In genomic region chr13:5803540-5804380, GRCm38 (mm10) we compare ENCODE assay signal across 8 mouse cellular contexts. TPM values are rescaled to one million over a fixed set of nuclear protein-coding genes. Genes with fewer than 3 reads are reported as not detected.
DNase-seq lines count a peak whose midpoint lies in the region; ATAC-seq and TF ChIP-seq lines count a peak whose summit lies in the region.

No protein-coding gene starts in this region.

- no peak overlapping the region for H3K4me3 ChIP-seq in forebrain, embryonic 10.5 days
- H3K4me3 ChIP-seq in forebrain, postnatal 0 days (ENCODE audit: low read depth, low read length), result no peak overlapping the region
- H3K4me3 ChIP-seq in forebrain, embryonic 16.5 days (replicated peaks; ENCODE audit: low read length), result no peak overlapping the region
- H3K4me3 ChIP-seq in lung, embryonic 15.5 days, result no peak overlapping the region

- H3K4me2 ChIP-seq in forebrain, postnatal 0 days (ENCODE audit: low read depth), result no peak overlapping the region
- H3K4me2 ChIP-seq in forebrain, embryonic 16.5 days (ENCODE audit: low read length), result no peak overlapping the region
- H3K4me2 ChIP-seq in lung, embryonic 15.5 days, result peak overlapping the region; percentile 29; the same call in 1 of the 2 replicates

- no peak overlapping the region for H3K9ac ChIP-seq in forebrain, postnatal 0 days
- no peak overlapping the region for H3K9ac ChIP-seq in forebrain, embryonic 16.5 days (replicated peaks; ENCODE audit: low read depth, low read length)
- no peak overlapping the region for H3K9ac ChIP-seq in lung, embryonic 15.5 days

- WGBS in forebrain, embryonic 10.5 days, result 19% methylated on average over 6 of the region's 6 CpGs
- WGBS in forebrain, postnatal 0 days, result 6% methylated on average over 6 of the region's 6 CpGs
- WGBS in forebrain, embryonic 16.5 days, result 6% methylated on average over 6 of the region's 6 CpGs
- WGBS in lung, embryonic 15.5 days, result 16% methylated on average over 6 of the region's 6 CpGs

- no peaks in the 10 kb centered on the region for H3K9me3 ChIP-seq in forebrain, embryonic 10.5 days
- no peaks in the 10 kb centered on the region for H3K9me3 ChIP-seq in forebrain, postnatal 0 days (ENCODE audit: low read length)
- no peaks in the 10 kb centered on the region for H3K9me3 ChIP-seq in forebrain, embryonic 16.5 days (ENCODE audit: control insufficient read depth, low read length)
- H3K9me3 ChIP-seq in lung, embryonic 15.5 days, result no peaks in the 10 kb centered on the region

- H3K27me3 ChIP-seq in forebrain, embryonic 10.5 days (ENCODE audit: poor library complexity, severe bottlenecking), result no peaks in the 10 kb centered on the region
- H3K27me3 ChIP-seq in forebrain, postnatal 0 days (ENCODE audit: insufficient read depth, low read length), result no peaks in the 10 kb centered on the region
- no peaks in the 10 kb centered on the region for H3K27me3 ChIP-seq in forebrain, embryonic 16.5 days (replicated peaks; ENCODE audit: control insufficient read depth, insufficient read depth, low read length)
- no peaks in the 10 kb centered on the region for H3K27me3 ChIP-seq in lung, embryonic 15.5 days

- no peaks in the 10 kb centered on the region for H3K36me3 ChIP-seq in forebrain, embryonic 10.5 days (replicated peaks)
- no peaks in the 10 kb centered on the region for H3K36me3 ChIP-seq in forebrain, postnatal 0 days (ENCODE audit: insufficient read depth)
- no peaks in the 10 kb centered on the region for H3K36me3 ChIP-seq in forebrain, embryonic 16.5 days (ENCODE audit: control insufficient read depth, insufficient read depth)
- no peaks in the 10 kb centered on the region for H3K36me3 ChIP-seq in lung, embryonic 15.5 days

- ATAC-seq in forebrain, postnatal 0 days, result no peak
- peak; percentile 17 for ATAC-seq in activated CD4-positive, CD25-positive, alpha-beta regulatory T cell, adult 4 months
- ATAC-seq in forebrain, embryonic 16.5 days, result peak; percentile 73
- ATAC-seq in inflammation-experienced regulatory T-cells, adult 6 months, result peak; percentile 27
- peak; percentile 76 for ATAC-seq in lung, embryonic 15.5 days (ENCODE audit: borderline replicate concordance, extremely low read depth, low FRiP score, low TSS enrichment)

- peaks cover 18% of the 10 kb centered on the region for H3K4me1 ChIP-seq in forebrain, embryonic 10.5 days
- H3K4me1 ChIP-seq in forebrain, postnatal 0 days (ENCODE audit: insufficient read depth), result no peaks in the 10 kb centered on the region
- no peaks in the 10 kb centered on the region for H3K4me1 ChIP-seq in forebrain, embryonic 16.5 days (replicated peaks; ENCODE audit: control insufficient read depth, insufficient read depth, low read length)
- H3K4me1 ChIP-seq in lung, embryonic 15.5 days, result peaks cover 29% of the 10 kb centered on the region

- TF ChIP-seq CTCF in forebrain, postnatal 0 days (IDR thresholded peaks at IDR 0.05; ENCODE audit: low read depth), result no peak

- H3K27ac ChIP-seq in forebrain, embryonic 10.5 days, result 0 out of 2 replicates have a peak overlapping the region, but pooled peaks have one; percentile 30
- no peak overlapping the region for H3K27ac ChIP-seq in forebrain, postnatal 0 days (ENCODE audit: low read depth, low read length)
- H3K27ac ChIP-seq in forebrain, embryonic 16.5 days (ENCODE audit: low read length), result no peak overlapping the region
- peak overlapping the region; percentile 88 for H3K27ac ChIP-seq in lung, embryonic 15.5 days

- DNase-seq in forebrain, embryonic 10.5 days (ENCODE audit: extremely low spot score, low spot score), result no peak
- no peak for DNase-seq in forebrain, postnatal 0 days
- DNase-seq in left cerebral cortex, adult 8-10 months (ENCODE audit: low spot score in 2 of 2), result no peak
- no peak for DNase-seq in right cerebral cortex, postnatal 10 days (ENCODE audit: low spot score in 2 of 2)

RNA-seq across cellular contexts. Expression of gene Klf6, which starts 57.5 kb away (rescaled TPM):
- 42.6 and 43.6 TPM in 2 replicates for polyA plus RNA-seq in forebrain, embryonic 10.5 days (2016; fragmentation: Nextera tagmentation; extraction: Ambion mirVana)
- 78.8 and 87.1 TPM in 2 replicates for total RNA-seq in forebrain, postnatal 0 days (2014; rRNA removed)
- 100.0 and 146 TPM in 2 replicates for polyA plus RNA-seq in forebrain, postnatal 0 days (2015; fragmentation: Nextera tagmentation; extraction: Ambion mirVana)
- polyA plus RNA-seq in activated CD4-positive, CD25-positive, alpha-beta regulatory T cell, adult 4 months (2017; shearing (Covaris generic)), result 100 to 1,000 TPM; 111 to 134 TPM
- 87.2 and 91.3 TPM in 2 replicates for polyA plus RNA-seq in forebrain, embryonic 16.5 days (2015; fragmentation: Nextera tagmentation; extraction: Ambion mirVana)
- 100 to 1,000 TPM; 120 to 191 (median 184) TPM for polyA plus RNA-seq in inflammation-experienced regulatory T-cells, adult 6 months (2017; shearing (Covaris generic))
- 76.4 and 82.9 TPM in 2 replicates for polyA plus RNA-seq in lung, embryonic 15.5 days (2015; fragmentation: Nextera tagmentation; extraction: Ambion mirVana)
- 10 to 100 TPM; 50.2 to 54.2 (median 51.2) TPM for total RNA-seq in left cerebral cortex, adult 8-10 months (2022)

Comparison
In these comparisons a context has a peak if more than half of its experiments do, and no peak if none do; other contexts are left out.
1. H3K27ac ChIP-seq: peak in forebrain, embryonic 10.5 days (single experiment) and lung, embryonic 15.5 days (single experiment); none in forebrain, postnatal 0 days (single experiment) and forebrain, embryonic 16.5 days (single experiment).